Mouse (Mus musculus) heart, postnatal 10 days (tissue): ENCODE results near the gene Ap2b1. TPM values are rescaled to one million over a fixed set of nuclear protein-coding genes. Genes with fewer than 3 reads are reported as not detected.

ENCODE experiments used
- DNase-seq, 2 experiments: peaks; one replicate each; pipeline ENCODE4 v3.0.0; 2021
- intact Hi-C: fragments of 180-260 bp; cut with DNase I; formaldehyde crosslinking; loops from one replicate; pipeline ENCODE4 v1.15.1; 2025
- total RNA-seq, 2 experiments: library from RNA; stranded (reverse); gene quantifications; 2 replicates each; pipeline ENCODE4 v1.2.3; 2021

The Ap2b1 gene
- total RNA-seq, 2 experiments from 2014 or later: 73.2 to 81.4 TPM

DNA sequence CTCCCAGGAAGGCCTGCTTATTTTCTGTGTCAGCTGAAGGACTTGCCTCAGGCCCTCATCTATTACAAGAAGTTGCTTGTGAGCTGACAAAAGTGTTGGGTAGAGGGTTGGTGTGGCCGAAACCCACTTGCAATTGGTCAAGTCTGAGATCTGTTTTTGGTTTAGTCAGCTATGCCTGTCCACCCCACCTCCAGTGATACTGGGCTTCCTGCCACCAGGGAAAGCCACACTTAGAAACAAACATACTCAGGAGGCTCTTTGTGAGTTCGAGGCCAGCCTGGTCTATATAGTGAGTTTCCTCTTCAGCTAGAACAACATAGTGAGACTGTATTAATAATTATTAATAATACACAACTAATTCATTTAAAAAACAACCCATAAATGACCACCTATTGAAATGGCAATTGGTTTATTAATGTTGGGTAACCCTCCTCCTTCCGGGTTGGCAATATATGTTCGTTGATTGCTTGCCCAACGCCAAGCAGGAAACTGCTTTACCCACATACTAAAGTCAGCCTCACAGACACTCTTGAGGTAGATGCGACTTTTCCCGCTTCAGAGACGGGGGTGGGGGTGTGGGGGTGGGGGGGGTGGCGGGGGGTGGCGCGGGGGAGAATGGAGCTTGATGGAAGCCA is 140.7 kb downstream of the Ap2b1 start:
- intact Hi-C loops: loop anchor here (2.0 kb wide), 1 partner anchor 299 kb away; no protein-coding TSS in a partner anchor
- DNase-seq: no peak

DNA sequence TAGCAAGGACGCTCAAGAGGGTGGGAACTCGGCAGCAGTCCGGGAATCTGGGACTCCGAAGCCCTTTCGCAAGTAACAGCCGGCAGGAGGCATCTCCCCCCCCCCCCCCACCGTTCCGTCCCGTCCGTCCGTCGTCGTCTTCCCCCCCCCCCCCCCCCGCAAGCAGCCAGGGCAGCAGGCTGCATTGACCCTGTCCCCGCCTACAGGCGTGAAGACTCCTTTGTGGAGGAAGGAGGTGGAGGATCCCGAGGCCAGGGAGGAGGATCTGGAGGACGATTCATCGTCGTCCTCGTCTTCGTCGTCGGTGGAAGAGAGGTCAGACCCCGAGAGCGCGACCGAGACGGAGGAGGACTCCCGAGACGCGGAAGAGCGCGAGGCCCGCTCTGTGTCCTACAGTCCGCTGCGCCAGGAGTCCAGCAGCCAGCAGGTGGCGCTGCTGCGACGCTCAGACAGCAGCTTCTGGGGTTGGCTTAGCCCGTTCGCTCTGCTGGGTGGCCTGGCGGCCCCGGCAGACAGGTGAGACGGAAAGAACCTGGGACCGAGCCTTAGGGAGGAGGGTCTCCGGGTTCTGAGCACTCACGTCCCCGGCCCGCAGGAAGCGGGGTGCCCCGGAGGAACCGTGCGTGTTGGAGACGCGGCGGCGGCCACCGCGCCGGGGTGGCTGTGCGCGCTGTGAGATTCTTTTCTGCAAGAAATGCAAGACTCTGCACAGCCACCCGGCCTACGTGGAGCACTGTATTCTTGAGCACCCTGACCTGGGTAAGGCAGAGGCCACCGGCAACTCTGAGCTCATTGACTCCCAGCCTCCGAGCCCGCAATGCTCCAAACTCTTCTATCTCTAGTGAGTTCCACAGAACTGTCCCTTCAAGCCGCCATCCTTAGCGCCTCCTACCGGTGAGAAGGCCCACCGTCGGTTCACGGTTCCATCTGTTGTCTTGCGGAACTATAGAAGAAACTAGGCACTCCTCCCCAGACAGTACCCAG is 141.5 kb downstream of the Ap2b1 start:
- DNase-seq: peak; percentile 90 to 91
- intact Hi-C loops: loop anchor here (2.0 kb wide), 1 partner anchor 298 kb away; no protein-coding TSS in a partner anchor

DNA sequence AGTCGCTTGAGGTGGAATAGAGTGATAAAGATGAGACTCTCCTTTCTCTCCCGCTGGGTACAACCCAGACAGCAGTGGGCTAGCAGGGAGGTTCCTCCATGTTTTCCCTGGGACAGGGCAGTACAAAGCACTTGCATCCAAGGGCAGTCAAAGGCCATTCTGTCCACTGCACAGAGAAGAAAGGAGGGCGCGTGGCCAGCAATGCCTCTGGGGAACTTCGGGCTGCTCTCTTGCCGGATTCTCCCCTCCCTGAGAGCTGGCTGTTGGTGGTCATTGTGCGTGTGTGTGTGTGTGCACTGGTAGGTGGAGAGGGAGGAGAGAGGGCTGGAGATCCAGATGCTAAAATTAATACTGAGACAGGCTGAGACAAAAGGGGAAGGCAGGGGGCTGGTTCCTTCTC is 142.4 kb downstream of the Ap2b1 start:
- peak; percentile 77 to 82 for DNase-seq
- intact Hi-C loops: loop anchor here (2.0 kb wide), 1 partner anchor 298 kb away; no protein-coding TSS in a partner anchor

DNA sequence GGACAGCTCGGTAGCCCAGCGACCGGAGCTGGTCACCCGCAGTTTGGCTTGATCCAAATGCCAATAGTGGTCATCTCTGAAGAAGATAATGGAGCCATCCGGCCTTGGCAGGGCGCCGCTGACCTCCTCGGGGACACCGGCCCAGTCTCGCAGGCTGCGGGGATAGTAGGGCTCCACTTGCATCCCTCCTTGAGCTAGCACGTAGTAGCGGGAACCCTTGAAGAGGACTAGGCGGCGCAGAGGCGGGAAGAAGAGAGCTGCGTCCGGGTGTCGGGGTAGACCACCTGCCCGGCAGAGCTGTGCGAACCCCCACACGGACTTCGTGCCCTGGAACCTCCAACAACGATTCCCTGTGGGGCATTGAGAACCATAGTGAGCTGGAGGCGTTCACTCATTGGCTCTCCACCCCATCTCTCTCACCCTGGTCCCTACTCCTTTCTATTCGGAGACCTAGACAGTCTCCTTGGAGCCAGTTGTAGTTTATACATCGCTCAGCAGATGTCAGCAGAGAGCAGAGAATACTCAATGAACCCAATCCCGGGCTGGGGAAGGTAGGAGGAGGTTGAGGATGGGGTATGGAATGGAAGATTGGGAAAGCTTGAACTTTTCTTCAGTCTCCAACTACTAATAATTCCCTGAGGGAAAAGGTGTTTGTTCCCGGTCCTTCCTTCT is 143.9 kb downstream of the Ap2b1 start:
- DNase-seq: peak; percentile 88 to 92
- intact Hi-C loops: loop anchor here (1.0 kb wide), 1 partner anchor 30 kb away; no protein-coding TSS in a partner anchor

DNA sequence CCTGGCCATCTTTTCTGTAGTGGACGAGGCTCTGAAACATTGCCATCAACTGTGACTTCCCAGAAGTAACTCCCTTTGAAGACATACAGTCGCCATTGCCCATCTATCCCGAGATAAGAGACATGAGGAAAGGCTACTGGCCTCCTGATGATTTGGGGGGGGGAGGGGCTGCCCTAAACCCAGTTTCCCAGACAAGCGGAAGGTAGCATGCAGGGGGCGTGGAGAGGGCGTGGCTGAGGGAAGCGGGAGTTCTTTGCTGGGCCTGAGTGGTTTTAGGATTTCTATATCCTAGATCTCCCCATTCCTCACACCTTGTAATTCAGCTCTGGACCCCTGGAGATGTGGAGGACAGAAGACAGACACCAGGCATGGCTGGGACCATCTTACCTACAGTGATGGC is 145.0 kb downstream of the Ap2b1 start:
- DNase-seq: no peak
- intact Hi-C loops: loop anchor here (1.0 kb wide), 1 partner anchor 28 kb away; no protein-coding TSS in a partner anchor

DNA sequence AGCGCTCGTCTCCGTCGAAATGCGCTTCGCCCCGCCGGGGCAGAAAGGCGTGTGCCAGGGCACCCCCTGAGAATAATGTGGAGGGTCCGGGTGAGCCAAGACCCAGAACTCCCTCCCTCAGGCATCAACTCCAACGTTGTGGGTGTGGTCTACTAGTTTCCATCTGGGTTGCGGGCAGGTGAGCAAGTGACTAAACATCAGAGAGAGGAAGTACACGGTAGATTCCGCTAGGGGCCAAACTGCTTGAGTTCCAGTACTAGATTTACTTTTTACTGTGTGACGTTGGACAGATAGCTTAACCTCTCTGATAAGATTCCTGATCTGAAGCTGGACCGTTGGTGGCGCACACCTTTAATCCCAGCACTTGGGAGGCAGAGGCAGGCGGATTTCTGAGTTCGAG is 146.2 kb downstream of the Ap2b1 start:
- intact Hi-C loops: no loop called here
- no peak for DNase-seq

DNA sequence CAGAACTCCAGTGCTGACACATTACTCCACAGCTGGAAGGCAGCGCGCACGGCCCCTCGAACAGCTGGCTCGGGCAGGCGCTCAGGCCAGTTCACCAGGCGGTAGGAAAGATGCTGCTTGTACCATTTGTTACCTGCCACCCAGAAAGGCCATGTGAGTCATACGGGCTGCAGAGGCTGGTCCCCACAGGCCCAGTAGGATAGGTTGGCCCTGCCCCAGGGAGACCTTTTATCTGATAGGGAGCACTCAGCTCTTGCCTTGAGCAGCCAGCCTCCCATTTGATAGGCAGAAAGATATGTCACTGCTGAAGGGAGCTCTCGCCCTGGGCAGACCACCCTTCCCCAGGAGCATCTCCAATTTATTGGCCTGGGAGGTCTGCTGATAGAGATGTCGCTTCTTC is 148.8 kb downstream of the Ap2b1 start:
- intact Hi-C loops: no loop called here
- DNase-seq: no peak

DNA sequence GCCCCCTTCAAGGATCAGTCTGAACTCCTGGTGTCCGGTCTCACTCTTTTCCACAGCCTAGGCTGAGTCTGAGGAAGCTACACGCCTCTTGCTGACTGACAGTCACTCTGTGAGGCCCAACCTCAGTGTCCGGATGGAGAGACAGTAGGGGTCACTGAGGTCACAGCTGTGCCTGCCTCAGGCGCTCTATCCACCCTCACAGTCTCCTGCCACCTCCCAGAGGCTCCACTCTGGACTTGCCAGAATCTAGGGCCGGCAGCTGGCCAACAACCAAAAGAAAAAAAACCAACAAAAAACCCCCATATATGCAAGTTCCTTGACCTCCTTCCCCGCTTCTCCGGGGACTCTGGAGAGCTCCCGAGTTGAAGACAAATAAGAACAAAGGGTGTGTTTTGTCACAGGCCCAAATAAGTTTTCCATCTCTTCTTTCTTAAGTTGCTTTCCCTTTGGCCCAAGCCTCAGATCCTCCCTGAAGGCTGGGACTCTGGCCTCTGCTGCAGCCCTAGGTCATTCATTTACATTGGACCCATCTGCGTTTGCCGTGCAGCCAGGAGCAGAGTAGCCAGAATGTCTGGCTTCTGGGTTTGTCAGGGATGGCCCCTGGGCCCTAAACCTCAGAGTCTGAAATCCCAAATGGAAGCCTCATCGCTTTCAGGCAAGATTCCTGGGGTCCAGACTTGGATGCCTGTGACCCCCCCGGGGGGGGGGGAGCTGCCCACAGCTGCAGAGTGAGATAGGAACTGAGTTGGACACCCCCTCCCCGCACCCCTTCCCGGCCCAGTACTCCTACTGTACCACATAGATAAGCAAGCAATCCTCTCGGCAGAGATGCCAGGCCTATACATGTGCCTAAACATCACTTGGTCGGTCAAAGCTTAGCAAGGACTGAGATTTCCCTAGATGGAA is 149.4 kb downstream of the Ap2b1 start:
- intact Hi-C loops: no loop called here
- peak; percentile 68 to 78 for DNase-seq

DNA sequence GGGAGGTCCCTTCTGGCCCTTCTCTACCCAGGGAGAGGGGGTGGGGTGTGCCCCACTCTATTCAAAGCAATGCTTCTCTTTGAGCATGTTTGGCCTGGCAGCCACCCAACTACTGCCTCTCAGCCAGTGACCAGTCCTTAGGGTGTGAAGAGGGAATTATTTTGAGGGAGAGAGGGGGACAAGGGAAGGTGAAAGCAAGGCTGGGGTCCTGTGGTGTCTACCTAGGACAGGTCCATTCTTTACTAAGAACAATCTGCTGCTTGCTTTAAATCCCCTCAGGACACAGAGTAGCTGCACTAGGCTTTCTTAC is 150.1 kb downstream of the Ap2b1 start:
- intact Hi-C loops: no loop called here
- DNase-seq: peak; percentile 62

DNA sequence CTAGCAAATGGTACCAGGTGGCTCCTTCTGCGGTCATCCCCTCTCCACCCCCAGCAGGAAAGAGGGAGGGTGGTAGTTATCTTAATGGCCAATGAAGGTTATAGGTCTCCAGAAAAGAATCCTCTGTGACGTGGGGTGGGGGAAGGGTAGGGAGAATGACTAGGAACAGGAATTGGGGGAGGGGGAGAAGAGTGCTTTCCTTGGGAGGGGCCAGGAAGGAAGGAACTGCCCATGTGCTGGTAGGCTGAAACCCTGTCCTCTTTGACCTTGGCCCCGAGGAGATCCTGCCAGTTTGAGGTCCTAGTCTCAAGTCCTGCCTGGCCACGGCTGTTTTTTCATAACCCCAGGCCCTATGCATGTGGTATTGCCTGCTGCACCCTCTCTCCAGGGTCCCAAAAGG is 150.5 kb downstream of the Ap2b1 start:
- intact Hi-C loops: no loop called here
- no peak for DNase-seq

DNA sequence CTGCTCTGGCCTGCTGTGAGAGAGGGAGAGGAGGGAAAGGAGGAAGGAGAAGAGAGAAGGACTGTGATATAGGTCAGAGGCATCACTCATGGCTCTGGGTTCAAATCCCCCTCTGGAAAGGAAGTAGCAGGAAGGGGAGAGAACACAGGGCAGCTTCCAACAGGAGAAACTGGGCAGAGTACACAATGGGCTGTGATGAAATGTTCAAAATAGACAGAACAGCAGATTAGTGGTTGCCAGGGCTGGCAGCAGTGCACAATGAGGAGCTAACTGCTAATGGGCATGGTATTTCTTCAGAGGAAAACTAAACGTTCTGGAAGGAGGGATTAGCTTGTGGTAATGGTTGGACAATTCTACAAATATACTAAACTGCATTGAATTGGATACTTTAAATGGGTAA is 151.7 kb downstream of the Ap2b1 start:
- intact Hi-C loops: no loop called here
- DNase-seq: no peak

DNA sequence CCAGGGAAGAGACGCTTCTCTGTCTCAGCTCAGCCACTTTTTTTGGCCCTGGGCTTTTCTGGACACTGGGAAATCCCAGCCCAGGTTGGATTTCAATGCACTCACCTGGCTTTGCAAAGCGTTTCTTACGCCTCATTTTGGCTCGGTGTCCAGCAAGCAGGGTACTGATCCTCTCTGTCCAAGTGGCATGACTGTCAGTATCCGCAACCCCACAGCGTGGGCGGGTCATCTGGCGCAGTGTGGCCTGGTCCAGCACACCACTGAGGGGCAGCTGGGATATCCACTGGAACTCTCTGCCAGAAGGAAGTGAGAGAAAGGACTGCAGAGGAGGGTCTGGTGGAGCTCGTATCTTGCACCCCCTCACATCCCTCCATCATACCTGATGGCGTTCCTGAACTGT is 152.5 kb downstream of the Ap2b1 start:
- DNase-seq: no peak
- intact Hi-C loops: no loop called here

DNA sequence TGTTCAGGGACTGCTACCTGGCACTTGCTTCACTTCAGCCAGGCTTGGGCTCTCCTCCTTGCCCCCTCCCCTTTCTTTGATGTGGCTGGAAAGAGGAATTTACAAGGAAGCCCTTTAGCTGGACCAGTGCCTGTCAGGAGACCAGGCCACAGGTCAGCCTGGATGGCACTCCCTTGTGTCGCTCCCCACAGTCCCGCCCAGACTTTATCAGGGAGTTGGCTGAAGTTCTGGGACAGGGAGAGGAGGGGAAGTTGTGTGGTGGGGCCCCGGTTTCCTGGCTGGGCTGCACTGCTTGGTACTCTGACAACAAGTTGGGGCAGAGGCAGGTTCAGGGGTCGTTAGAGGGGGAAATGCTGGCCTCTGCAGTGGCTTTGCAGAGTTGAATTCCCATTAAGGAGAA is 155.7 kb downstream of the Ap2b1 start:
- peak; percentile 53 to 63 for DNase-seq
- intact Hi-C loops: no loop called here

Other genes with a start within 250 kb of the Ap2b1 start
- 1 to 10 TPM; 2.5 to 3.0 TPM for gene Slfn2, start 233.9 kb upstream of the Ap2b1 start, total RNA-seq
- under 1 TPM; 0.22 to 0.31 TPM for gene Slfn1, start 182.2 kb upstream of the Ap2b1 start, total RNA-seq
- under 1 TPM; 0.12 to 0.14 TPM for gene Slfn4, start 123.8 kb upstream of the Ap2b1 start, total RNA-seq
- gene Slfn3, start 107.7 kb upstream of the Ap2b1 start, total RNA-seq: 1 to 10 TPM; 3.3 to 3.7 TPM
- gene Slfn14, start 12.3 kb upstream of the Ap2b1 start, total RNA-seq: under 1 TPM; 0.10 to 0.15 TPM
- 10 to 100 TPM; 12.8 to 12.9 TPM for gene Pex12, start 3.6 kb downstream of the Ap2b1 start, total RNA-seq
- 10 to 100 TPM; 25.7 to 25.9 TPM for gene Rasl10b, start 110.1 kb downstream of the Ap2b1 start, total RNA-seq
- not detected for gene Gas2l2, start 130.4 kb downstream of the Ap2b1 start, total RNA-seq
- gene 1700020L24Rik, start 138.7 kb downstream of the Ap2b1 start, total RNA-seq: not detected
- gene Mmp28, start 164.0 kb downstream of the Ap2b1 start, total RNA-seq: 1 to 10 TPM; 7.4 to 8.4 TPM
- 10 to 100 TPM; 39.8 to 46.3 TPM for gene Taf15, start 174.1 kb downstream of the Ap2b1 start, total RNA-seq
- gene Heatr9, start 223.2 kb downstream of the Ap2b1 start, total RNA-seq: not detected
- gene Ccl5, start 231.5 kb downstream of the Ap2b1 start, total RNA-seq: not detected